Mouse (Mus musculus) gastrocnemius, adult 2 months (tissue): ENCODE measurements around the gene Cmas. TPM values are rescaled to one million over a fixed set of nuclear protein-coding genes. Genes with fewer than 3 reads are reported as not detected.

Experiments
- DNase-seq: peaks from one replicate; pipeline ENCODE4 v3.0.0; 2022
- H3K27ac ChIP-seq: fragments of 200-600 bp; 2 replicates; pipeline ENCODE4 v1.8.1; 2022; ENCODE audit warnings: mild to moderate bottlenecking
- H3K4me3 ChIP-seq: fragments of 200-600 bp; 2 replicates; pipeline ENCODE4 v1.8.1; 2022; ENCODE audit warnings: mild to moderate bottlenecking, moderate library complexity
- CTCF ChIP-seq: fragments of 200-600 bp; IDR thresholded peaks from 2 replicates; pipeline ENCODE4 v1.8.1; 2022; ENCODE audit warnings: antibody characterized with exemption, mild to moderate bottlenecking, moderate library complexity
- intact Hi-C: fragments of 180-260 bp; cut with DNase I; formaldehyde crosslinking; loops from one replicate; pipeline ENCODE4 v1.15.1; 2025
- long read RNA-seq, 2 experiments: library from polyadenylated mRNA; stranded (forward); transcript quantifications; one replicate each; pipeline ENCODE4 v2.0.0; 2021
- total RNA-seq, 2 experiments: library from RNA; stranded (reverse); gene quantifications; 2 replicates each; pipeline ENCODE4 v1.2.3; 2021

The Cmas gene
- total RNA-seq = 10 to 100 TPM; 27.5 to 31.6 TPM
- long read RNA-seq, experiment 1, transcript Cmas-201 (8 exons, 1,760 nt) = major isoform, 67 of 69 reads
- long read RNA-seq, experiment 1, partial matches to known transcripts = 2 of 69 reads
- long read RNA-seq, experiment 1, other reads (novel, unspliced or antisense) = 0 of 69 reads
- long read RNA-seq, experiment 2, transcript Cmas-201 (8 exons, 1,760 nt) = major isoform, 68 of 71 reads
- long read RNA-seq, experiment 2, partial matches to known transcripts = 3 of 71 reads
- long read RNA-seq, experiment 2, other reads (novel, unspliced or antisense) = 0 of 71 reads

DNA sequence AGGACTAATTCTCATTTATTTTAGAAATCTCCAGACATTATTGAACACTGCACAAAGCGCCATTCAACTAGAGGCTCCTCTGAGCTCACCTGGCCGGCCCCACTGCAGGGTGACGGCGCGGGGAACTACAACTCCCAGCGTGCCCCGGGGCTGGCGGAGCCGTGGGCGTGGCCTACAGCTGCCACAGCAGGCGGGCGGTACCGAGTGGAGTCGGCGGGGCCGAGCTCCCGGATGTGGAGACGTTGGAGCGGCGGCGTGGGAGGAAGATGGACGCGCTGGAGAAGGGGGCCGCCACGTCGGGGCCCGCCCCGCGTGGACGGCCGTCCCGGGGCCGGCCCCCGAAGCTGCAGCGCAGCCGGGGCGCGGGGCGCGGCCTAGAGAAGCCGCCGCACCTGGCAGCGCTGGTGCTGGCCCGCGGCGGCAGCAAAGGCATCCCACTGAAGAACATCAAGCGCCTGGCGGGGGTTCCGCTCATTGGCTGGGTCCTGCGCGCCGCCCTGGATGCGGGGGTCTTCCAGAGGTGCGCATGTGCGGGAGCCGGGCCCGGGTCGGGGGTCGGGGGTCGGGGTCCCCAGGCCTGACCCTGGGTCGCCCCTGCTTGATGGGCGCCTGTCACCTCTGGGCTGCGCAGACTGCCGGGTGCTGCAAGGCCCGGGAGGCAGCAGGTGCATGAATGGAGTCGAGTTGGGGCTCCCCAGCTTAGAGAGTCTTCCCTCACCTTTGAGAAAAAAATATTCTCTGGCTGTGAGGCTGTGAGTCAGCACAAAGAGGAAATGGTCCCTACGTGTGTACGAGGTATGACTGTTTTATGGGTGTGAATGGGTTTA, at the start of gene Cmas:
Gene Cmas (plus strand): TSS at position 180 of the 827 bp plus-strand sequence.
- H3K4me3 ChIP-seq = peak within 1 kb of the TSS; percentile 94
- no peak for TF ChIP-seq CTCF
- H3K27ac ChIP-seq = peak within 1 kb of the TSS; percentile 87
- peak; percentile 92 for DNase-seq
- intact Hi-C loops = loop anchor here (5.0 kb wide), 1 partner anchor 369 kb away; the partner anchor contains the start of genes Golt1b and Recql

- DNase-seq = no peak
- intact Hi-C loops = no loop called here
- TF ChIP-seq CTCF = peak; percentile 56
- Histone ChIP-seq H3K27ac (no peak overlapping the region), H3K4me3 (no peak overlapping the region)
Measured at GRCm38 (mm10) chr6:142706688-142707087, 49.8 kb upstream of the Cmas start.

DNA sequence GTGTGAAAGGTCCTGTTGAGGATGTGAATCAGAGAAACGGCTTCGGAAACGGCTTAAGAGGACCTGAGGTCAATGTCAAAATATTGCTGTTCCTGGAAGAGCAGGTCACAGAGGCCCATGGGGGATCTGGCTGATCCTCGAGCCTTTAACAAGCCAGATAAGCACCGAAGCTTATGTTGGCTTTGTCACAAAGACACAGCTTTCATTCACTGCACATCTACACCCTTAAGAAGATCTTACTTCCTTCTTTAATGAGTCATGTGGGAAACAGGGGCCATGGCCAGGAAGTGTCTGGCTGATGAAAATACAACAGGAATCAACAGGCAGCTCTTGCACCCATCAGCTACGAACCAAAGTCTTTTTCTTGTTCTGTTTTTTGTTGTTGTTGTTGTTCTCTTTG, 48.1 kb upstream of the Cmas start:
- no peak for DNase-seq
- TF ChIP-seq CTCF = no peak
- intact Hi-C loops = no loop called here
- Histone ChIP-seq H3K4me3 (no peak overlapping the region), H3K27ac (no peak overlapping the region; the same call in 1 of the 2 replicates)

DNA sequence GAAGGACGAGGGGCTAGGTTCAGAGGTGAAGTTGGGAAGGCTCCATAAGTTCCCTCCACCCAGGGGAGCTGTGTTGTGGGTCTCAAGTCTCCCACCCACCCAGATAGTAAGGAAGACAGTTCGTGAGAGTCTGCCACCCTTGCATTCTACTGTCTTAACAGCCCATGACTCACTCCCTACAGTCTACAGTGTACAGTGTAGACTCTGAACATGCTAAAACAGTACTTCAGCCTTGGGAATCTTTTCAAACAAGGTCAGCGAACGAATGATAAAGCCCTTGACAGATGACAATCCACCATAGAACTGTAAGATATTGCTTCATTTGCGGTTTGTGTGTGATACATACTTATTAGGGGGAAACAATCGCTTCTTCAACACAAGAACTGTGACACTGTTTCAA, 45.8 kb upstream of the Cmas start:
- no peak for TF ChIP-seq CTCF
- peak overlapping the region; percentile 35; the same call in 1 of the 2 replicates for H3K27ac ChIP-seq
- DNase-seq = no peak
- H3K4me3 ChIP-seq = no peak overlapping the region
- intact Hi-C loops = no loop called here

DNA sequence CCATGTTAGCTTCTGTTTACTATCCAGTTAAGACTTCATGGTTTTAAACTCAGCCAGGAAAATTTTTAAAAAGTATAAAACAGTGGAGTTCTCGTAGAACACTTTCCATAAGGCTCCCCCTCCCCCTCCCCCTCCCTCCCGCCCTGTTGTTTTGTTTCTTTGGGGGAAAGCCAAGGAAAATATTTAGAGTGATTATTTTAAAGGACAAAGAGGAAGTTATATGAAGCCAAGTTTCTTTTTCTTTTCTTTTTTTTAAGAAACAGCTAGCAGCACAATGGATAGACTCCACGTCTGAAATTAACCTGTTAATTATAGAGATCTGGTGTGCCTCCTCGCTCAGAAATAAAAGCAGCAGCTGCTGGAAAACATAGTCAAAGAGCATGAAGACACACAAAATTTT, 45.4 kb upstream of the Cmas start:
- TF ChIP-seq CTCF = no peak
- intact Hi-C loops = no loop called here
- peak overlapping the region; percentile 35; the same call in 1 of the 2 replicates for H3K27ac ChIP-seq

GRCm38 (mm10) chr6:142715026-142715425, 41.5 kb upstream of the Cmas start:
- H3K27ac ChIP-seq = no peak overlapping the region
- intact Hi-C loops = no loop called here

More for the DNA sequence above, 45.4 kb upstream of the Cmas start:
- no peak for DNase-seq
- H3K4me3 ChIP-seq = peak overlapping the region; percentile 23; the same call in 1 of the 2 replicates

GRCm38 (mm10) chr6:142717186-142717585, 39.3 kb upstream of the Cmas start:
- intact Hi-C loops = no loop called here
- H3K4me3 ChIP-seq = no peak overlapping the region
- DNase-seq = no peak
- no peak overlapping the region for H3K27ac ChIP-seq
- no peak for TF ChIP-seq CTCF

More at GRCm38 (mm10) chr6:142715026-142715425, 41.5 kb upstream of the Cmas start:
- no peak overlapping the region for H3K4me3 ChIP-seq
- TF ChIP-seq CTCF = no peak
- DNase-seq = no peak

GRCm38 (mm10) chr6:142718167-142718566, 38.3 kb upstream of the Cmas start:
- DNase-seq = no peak
- intact Hi-C loops = no loop called here
- Histone ChIP-seq H3K4me3 (no peak overlapping the region), H3K27ac (no peak overlapping the region; the same call in 1 of the 2 replicates)
- TF ChIP-seq CTCF = peak; percentile 6; the same call in 1 of the 2 replicates

- Histone ChIP-seq H3K27ac (no peak overlapping the region), H3K4me3 (no peak overlapping the region)
- intact Hi-C loops = no loop called here
- no peak for DNase-seq
- TF ChIP-seq CTCF = peak; percentile 37
Measured at GRCm38 (mm10) chr6:142720641-142721040, 35.8 kb upstream of the Cmas start.

DNA sequence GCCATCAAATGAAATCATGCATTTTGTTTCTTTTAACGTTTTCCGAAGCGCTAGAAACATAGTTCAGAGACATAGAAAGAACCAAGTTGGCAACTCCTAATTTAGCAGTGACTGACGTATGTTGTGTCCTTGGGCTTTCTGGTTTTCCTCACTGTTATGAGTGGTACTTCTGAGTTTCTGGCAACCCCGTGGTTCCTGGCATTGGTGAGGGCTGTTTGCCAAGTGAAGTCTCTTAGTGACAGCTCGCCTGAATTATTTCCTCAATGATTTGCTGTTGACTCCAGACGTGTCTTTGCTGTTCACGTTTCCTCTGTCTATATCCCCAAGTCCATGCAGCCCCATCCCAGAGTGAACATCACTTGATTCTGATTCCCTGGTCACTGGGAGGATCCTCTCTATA, 34.8 kb upstream of the Cmas start:
- intact Hi-C loops = no loop called here
- H3K27ac ChIP-seq = no peak overlapping the region
- TF ChIP-seq CTCF = no peak
- no peak overlapping the region for H3K4me3 ChIP-seq
- DNase-seq = no peak

GRCm38 (mm10) chr6:142726032-142726431, 30.5 kb upstream of the Cmas start:
- Histone ChIP-seq H3K27ac (no peak overlapping the region), H3K4me3 (no peak overlapping the region)
- intact Hi-C loops = no loop called here
- no peak for TF ChIP-seq CTCF
- no peak for DNase-seq

GRCm38 (mm10) chr6:142732567-142733290, 23.8 kb upstream of the Cmas start:
- Histone ChIP-seq H3K27ac (peak overlapping the region; percentile 49), H3K4me3 (no peak overlapping the region)
- intact Hi-C loops = no loop called here
- no peak for TF ChIP-seq CTCF
- DNase-seq = no peak
